Mouse (Mus musculus) natural killer cell, adult 2 months (primary cell): ENCODE results near the gene Nkain2.

Source experiments
- DNase-seq, 2 experiments: peaks; one replicate each; pipeline ENCODE4 v3.0.0; 2022; ENCODE audit warnings: low spot score in 2 of 2

The Nkain2 gene

DNA sequence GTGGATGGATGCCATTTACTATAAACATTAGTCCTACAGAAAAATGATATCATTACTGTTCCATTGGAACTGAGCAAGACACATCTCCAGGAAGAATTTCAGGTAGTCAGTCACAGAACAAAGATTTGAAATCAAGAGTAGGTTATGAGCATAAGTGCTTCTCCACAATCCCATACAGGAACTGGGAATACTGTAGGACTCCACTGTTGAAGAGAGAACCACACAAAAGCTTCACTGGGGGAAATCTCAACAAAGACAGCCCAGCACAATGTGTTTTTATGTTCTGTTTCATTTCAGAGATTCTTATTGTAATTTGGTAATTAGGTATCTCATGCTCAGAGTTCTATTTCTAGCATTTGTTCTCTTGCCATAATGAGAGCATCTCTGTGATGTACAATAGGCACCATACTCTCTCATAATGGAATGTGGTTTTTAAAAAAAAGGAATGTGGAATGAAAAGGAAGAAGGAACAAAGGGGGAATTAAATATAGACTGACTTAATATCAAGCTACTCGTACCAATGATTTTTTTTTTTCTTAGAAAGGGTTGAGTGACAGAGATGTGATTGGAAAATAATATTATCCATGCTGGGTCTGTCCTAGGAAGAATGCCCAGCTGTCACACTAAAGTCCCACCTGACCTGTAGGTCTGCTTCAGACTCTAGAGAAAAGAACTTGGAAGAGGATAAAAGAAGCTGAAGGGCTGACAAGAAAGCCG is 313.5 kb downstream of the Nkain2 start:
- no peak for DNase-seq

DNA sequence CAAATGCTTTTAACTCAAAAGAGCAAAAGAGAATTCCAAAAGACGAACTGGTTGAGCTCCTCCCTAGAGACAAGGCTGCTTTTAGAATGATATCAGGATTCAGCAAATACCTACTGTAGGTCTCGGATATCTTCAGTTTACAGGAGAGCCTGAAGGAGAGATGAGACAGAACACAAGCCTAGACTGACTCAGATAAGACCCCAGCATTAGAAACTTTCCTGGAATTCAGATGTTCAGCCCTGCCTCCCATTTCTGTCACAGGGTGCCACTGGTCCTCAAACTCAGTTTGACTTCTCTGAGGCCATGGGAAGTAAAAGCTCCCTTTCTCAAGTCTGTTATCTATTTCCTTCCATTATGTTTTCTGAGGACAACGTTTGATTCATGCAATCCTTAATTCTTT is 332.6 kb downstream of the Nkain2 start:
- no peak for DNase-seq

DNA sequence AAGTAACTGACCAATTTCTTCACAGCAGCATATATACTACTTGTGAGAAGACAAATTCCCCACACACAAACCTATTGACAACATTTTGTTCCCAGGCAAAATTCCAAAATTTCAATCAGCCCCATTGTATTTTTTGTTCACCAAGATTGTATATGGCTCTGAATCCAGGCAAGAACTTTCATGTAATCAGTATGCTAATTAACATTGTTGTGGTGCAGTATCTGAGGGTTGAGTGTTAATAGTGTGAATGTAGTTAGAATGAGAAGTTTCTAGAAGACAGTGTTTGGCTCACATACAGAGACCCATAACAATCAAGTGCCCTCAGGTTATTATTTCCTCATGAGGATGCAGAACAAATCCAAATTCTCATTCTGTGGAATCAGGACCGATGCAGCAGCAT is 354.2 kb downstream of the Nkain2 start:
- DNase-seq, result no peak

DNA sequence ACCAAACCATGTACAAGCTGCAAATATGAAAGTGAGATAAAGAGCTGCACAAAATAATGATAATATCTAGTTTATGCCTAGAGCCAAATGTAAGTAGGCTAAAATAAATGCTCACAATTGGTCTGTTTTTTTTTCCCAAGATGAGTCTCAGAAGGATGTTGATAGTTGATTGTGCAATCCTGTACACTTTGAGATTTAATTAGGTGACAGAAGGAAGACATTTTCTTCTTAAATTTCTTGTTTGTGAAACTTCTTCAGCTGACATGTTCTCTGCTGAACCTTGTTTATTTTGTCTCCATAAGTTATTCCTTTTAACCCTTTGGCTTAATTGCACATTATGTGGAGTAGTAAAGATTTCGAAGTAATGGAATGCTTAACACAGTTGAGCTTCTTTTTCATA is 379.4 kb downstream of the Nkain2 start:
- DNase-seq, result no peak

DNA sequence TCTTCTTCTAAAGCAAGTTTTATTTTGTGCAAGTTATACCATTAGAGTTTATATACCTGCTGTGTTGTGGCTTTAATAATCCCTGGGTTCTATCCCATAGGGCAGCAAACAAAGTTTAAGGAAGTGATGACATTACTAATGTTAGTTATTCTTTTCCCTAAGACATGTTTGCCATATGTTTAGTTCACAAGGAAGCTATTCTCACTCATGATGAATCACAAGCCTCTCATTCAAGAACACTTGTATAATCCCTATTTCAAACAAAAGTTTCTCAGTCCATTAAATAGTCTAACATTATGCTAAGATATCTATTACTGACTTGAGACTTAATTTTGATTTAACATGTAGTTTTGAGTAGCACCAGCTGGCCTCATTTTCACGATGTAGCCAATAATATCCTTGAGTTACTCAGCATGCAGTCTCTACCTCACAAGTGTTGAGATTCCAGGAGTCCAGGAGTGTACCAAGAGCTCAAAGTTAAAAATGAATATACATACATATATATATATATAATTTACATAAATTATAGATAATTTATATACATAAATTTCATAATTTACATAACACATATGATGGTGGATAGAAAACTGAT is 395.6 kb downstream of the Nkain2 start:
- DNase-seq, result no peak

DNA sequence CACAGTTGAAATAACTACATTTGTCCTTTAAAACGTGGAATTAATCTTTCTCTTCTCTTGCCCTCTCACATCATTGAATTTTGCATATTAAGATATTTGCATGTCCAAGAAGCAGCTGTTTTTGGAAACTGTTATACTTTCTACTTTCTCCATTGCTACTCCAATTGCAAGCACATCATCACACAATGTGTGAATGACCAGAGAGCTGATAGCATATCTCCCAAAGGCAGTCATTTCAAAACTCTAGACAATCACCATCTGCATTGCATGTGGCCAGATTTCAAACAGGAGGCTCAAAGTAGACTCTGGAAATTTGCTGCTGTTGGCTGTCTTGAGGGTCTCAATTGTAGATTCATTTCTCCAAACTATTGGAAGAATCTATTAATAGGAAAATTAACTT is 396.7 kb downstream of the Nkain2 start:
- no peak for DNase-seq

DNA sequence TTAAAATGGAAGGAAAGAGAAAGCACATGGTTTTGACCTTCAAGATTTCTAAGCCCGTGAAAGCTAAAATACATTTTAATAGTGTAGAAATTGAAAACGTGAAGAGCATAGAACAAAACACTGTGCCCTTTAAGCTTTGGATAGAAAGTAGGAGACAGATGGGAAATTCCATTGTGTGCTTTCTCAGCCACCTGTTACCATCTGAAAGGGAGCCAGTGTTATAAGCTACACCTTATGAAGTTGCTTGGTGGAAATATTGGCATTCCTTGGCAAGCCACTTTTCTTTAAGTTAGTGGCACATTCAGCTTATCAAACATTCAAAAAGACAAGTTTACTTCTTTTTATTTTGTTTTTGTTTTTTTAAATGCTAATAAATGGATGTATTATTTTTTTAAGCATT is 427.5 kb downstream of the Nkain2 start:
- DNase-seq, result no peak

DNA sequence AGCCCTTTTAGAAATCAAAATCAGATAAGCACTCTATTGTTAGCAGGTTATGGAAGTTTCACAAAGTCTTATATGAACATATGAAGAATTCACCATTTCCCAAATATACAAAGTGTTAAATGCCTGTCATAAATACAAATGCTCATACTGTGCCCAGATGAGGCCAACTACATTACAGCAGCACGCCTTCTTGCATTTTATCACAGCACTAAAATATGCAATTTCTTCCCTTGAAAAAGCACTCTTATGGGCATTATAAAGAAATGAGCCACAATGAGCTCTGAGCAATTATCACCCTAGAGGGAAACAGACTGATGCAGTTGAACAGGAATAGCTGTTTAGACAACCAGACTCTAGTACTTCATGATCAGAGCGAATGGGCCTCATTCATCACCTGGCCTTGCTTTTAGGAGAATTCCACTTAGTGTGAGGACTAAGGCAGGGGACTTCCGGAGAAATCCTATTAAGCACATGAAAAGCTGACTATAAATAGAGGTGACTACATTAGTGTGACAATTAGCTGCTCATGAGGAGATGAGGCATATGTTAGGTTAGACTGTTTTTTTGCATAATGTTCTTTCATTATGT is 450.2 kb downstream of the Nkain2 start:
- no peak for DNase-seq

DNA sequence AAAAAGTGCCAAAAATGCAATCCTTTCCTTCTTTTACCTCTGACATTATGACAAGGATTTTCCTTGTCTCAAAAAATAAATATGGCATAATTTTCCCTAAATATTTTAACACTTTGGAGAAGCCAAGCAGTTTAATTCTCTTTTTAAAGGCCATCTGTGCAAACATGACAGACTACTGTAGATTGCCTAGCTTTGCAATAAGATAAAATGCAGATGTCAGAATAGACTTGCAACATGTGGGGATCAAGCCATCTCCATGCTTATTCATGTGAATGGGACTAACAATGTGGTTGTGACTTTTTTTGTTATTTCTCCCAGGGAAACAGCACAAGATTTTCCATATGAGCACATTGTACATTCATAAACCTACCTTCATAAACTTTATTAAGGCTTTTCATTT is 476.0 kb downstream of the Nkain2 start:
- no peak for DNase-seq

DNA sequence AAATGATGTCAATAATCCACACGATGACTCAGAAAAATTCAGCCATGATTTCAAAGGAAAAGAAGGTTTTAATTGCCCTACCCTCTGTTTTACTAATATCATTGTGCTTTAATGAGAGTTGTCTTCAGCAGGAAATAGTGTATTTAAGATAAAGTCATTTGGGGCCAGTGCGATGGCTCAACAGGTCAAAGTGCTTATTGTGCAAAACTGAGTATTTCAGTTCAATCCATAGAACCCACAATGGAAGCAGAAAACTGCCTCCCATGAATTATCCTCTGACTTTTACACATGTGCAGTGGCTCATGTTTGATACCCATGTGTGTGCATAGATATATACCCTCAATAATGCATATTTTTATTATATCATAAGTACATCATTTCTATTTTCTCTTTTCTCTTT is 478.9 kb downstream of the Nkain2 start:
- DNase-seq, result no peak

DNA sequence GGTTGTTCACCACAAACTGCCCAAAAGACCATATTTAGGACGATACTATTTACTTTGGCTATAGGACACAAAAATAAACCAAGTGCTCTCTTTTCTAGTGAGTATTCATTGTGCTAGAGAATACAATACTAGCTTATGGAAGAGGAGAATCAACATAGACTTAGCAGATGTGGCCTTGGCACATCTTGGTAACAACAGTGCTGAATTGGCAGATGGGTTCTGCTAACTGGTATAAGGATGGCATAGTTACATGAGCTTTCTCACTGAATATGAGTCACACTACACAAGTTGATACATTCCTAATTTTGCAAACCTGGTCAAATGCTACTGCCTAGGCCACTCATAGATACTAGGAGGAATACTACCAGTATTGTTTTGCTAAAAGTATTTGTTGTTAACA is 489.3 kb downstream of the Nkain2 start:
- no peak for DNase-seq

DNA sequence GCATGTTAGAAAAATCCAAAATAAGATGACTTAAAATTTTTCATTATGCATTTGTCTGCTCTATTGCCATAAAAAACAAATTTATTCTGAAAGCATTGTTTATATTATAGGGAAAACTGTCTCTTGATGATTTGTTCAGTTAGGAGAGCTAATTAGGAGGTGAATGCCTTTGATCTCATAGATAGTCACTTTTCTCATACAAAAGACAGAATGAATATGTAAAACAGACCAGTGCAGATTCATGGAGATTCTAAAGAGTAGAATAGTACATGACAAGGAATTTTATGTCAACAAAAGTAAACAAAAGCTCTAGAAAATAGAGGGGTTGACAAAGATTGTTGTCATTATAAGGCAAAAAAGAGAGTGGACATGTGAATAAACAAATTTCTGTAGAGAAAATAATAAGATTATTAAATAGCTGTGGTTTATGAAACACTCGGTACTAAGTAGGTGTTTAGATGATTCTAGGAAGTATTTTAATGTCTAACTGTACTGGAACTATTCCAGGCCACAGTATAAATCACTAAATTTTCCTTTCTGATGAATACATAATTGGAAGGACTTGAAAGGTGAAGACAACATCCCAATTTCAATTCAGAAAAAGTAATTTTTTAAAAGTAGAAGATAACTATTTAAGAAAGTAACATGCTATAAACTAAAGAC is 496.3 kb downstream of the Nkain2 start:
- no peak for DNase-seq

DNA sequence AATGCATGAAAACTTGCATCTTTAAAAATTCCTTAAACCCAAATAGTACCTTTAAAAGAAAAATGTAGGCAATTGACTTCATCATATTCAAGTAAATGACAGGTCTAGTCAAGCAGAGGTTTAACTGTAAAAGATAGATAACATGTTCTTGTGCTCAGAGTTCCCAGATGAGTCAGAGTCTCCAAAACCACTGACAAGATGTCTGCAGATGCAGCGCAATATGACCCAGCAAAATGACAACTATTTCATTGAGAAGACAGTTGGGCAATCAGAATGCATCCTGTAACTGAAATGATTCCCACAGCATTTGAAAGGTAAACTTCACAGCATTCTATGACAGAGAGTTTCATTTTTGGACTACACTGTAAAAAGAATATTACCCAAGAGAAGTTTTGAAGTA is 496.9 kb downstream of the Nkain2 start:
- no peak for DNase-seq

DNA sequence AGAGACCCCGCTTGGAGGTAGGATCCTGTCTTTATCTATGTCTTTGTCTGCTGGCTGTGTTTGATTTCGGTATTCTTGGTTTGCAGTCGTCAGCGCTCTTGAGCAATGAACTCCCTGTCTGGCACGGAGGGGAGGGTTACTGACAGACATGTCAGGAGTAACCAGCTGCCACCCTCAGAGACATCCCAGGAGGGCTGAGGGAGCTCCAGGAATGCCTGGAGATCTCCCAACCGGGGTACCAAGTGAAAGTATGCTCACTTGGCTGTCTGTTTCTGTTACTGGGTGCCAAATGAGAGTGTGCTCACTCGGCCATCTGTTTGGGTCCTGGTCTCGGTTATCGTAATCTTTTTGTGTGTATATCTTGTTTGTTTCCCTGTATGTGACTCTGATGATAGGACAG is 577.5 kb downstream of the Nkain2 start:
- DNase-seq, result no peak

DNA sequence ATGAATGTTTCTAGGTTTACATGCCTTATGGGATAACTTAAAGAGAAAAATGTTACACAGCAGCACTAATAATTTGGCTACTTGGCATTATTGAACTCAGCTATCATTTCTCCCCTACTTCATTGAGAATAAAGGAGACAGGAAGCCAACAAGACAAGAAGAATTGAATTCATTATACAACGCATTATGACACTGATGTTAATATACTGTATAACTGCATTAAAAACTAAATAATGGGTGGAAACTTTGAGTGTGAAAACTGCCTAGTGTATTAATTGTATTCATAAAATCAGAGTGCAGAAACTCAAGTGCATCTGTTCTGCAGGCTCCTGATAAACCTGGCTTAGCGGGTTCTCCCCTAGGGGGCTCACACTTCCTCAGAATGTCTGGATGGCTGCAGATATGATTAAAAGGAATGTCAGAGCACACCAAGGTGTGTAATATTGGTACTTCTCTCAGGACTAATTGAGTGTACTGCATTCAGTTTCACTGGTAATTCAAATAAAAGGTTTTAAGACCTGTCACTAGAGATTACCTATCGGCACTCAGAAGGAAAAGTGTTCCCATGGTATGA is 589.2 kb downstream of the Nkain2 start:
- no peak for DNase-seq

DNA sequence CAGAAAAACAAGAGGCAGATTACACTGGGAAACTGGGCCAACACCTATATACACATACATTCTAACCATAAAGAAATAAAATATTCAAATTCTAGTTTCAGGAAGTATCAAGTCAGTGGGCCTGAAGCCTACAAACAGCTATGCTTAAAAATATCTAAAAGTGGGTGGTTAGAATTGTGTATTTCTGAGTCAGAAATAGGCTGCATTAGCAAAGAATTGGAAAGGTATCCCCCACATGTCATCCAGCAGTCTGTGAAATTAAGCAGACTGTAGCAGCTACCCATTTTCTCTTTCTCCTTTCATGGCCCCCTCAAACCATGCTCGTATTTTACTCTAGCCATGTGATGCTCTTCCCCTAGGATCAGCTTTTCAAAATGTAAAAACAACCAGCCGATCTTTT is 599.8 kb downstream of the Nkain2 start:
- DNase-seq, result no peak

DNA sequence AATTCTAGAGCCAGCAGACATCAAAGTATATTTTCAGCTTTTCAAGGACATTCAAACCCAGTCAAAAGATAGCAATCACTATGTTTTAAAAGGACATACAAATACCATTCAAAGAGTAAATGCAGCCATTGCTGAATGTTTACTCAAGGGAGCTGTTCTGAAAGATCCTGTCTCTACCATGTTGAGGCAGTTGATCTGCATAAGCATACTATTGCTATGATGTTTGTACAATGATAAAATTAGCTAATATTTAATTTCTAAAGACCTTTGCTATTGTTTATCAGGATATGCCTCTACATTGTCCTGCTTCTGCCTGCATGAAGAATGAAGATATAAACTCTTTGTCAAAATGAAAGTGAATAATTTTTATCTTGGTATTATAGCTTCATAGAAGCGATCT is 606.6 kb downstream of the Nkain2 start:
- DNase-seq, result no peak

DNA sequence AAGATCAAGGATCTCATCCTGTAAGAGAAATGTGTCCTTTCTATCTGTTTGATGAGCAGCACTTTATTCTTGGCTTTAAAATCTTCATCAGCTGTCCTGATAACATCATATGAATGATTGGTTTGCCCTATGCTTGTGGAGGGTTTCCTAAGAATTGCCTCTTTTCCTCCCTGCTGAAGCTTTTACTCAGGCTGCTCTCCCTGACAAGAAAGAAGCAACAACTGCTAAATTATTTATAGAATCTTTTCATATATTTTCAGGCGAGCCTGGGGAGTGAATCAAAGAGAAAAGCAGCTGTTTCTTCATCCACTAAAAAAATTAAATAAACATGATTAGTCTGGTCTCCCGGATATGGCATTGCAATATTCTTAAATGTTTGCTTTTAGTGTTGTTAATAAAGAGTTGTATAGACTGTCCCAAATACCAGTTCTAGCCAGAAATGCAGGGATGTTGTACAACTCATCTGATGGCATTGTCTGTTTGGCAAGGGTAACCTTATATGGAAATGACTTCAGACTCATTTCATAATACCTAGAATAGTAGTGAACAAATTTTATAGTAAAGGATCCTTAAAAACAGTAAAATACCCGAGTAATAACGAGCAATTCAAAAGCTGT is 646.9 kb downstream of the Nkain2 start:
- DNase-seq, result no peak

DNA sequence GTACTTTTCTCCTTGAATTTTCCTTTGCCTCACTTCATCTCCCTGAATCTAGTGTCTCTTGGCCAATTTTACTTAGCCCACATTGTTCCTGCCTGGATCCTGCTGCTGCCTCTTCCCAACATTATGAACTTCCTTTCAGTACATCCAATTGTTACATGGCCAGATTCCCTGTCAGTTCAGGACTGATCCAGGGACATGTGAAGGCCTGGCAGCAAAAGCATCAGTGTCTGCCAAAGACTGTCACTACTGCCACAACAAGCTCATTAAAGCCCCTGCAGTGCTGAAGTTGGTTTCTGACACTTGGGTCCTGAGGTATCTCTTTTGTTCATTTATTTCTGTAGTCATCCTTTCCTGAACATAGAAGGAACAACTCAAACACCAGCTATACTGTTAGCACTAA is 649.1 kb downstream of the Nkain2 start:
- DNase-seq, result no peak

DNA sequence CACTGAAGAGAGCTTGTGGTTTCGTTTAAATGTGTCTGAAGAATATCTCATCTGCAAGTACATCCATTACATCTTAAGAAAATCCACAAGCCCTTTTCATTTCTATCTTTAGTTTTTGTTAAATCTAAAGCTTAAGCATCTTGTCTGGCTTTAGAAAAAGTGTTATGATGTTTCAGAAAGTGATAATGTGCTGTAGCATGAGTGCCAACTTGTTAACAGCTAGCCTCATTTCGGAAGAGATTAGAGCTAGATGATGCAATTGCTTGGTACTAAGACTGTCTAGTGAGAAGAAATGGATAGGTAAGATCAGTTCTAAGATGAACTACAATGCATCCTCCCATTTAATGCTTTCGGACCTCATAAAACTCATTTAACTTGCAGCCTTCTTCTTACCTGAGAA is 707.3 kb downstream of the Nkain2 start:
- DNase-seq, result no peak

DNA sequence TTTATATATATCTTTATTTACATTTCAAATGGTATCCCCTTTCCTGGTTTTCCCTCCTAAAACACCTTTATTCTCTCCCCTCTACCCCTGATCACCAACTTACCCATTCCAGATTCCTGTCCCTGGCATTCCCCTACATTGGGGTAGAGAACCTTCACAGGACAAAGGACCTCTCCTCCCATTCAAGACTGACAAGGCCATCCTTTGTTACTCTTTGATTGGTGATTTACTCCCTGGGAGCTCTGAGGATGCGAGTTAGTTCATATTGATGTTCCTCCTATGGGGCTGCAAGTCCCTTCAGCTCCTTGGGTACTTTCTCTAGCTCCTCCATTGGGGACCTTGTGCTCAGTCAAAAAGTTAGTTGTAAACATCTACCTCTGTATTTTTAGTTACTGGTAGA is 798.9 kb downstream of the Nkain2 start:
- DNase-seq, result no peak

DNA sequence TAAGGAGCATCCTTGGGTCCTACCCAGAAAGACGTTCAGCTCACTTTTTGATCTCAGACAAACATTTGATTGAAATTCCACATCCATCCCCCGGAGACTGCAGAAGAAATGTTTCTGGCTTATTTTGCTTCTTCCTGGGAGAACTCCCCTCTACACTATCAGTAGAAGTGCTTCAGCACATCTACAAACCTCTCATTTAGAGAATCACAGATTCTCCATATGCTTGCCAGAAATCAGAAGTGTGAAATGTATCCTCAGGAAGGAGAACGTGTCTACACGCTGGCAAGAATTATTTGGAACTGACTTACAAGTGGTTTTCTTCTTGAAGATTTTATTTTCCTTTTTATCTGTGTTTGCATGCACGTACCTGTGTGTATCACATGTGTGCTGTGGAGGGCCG is 829.9 kb downstream of the Nkain2 start:
- DNase-seq, result no peak
